Mouse (Mus musculus): ENCODE measurements around the gene Sowahb. TPM values are rescaled to one million over a fixed set of nuclear protein-coding genes. Genes with fewer than 3 reads are reported as not detected.

Gene Sowahb
- polyA plus RNA-seq, 1 experiment from 2014 or later = not detected

GRCm38 (mm10) chr5:92997428-92998120 lies 47.2 kb downstream of the Sowahb start:
- WGBS = 51% methylated on average over 5 of the region's 5 CpGs
- Histone ChIP-seq H3K27ac (ENCODE audit: low read depth, low read length) (no peak overlapping the region), H3K9ac (ENCODE audit: low read depth, low read length) (no peak overlapping the region), H3K4me1 (ENCODE audit: control insufficient read depth, insufficient read depth, low read depth, low read length) (no peaks in the 10 kb centered on the region; the same call in 1 of the 2 replicates), H3K4me2 (ENCODE audit: low read length) (no peak overlapping the region), H3K36me3 (ENCODE audit: control insufficient read depth, insufficient read depth, low read length) (no peaks in the 10 kb centered on the region), H3K9me3 (ENCODE audit: control insufficient read depth, low read length) (no peaks in the 10 kb centered on the region), H3K4me3 (ENCODE audit: low read length) (no peak overlapping the region), H3K27me3 (replicated peaks; ENCODE audit: control insufficient read depth, insufficient read depth, low read length) (no peaks in the 10 kb centered on the region)
- ATAC-seq = peak; percentile 46; the same call in 1 of the 2 replicates

GRCm38 (mm10) chr5:92994861-92995260 lies 50.0 kb downstream of the Sowahb start:
- no peak for ATAC-seq
- 88% methylated on average over 2 of the region's 2 CpGs for WGBS

GRCm38 (mm10) chr5:92994309-92994708 lies 50.5 kb downstream of the Sowahb start:
- no peak for ATAC-seq
- Histone ChIP-seq H3K36me3 (ENCODE audit: control insufficient read depth, insufficient read depth, low read length) (no peaks in the 10 kb centered on the region), H3K4me3 (ENCODE audit: low read length) (no peak overlapping the region), H3K4me1 (ENCODE audit: control insufficient read depth, insufficient read depth, low read depth, low read length) (no peaks in the 10 kb centered on the region), H3K4me2 (ENCODE audit: low read length) (no peak overlapping the region), H3K27me3 (replicated peaks; ENCODE audit: control insufficient read depth, insufficient read depth, low read length) (no peaks in the 10 kb centered on the region), H3K9ac (ENCODE audit: low read depth, low read length) (no peak overlapping the region), H3K27ac (ENCODE audit: low read depth, low read length) (no peak overlapping the region), H3K9me3 (ENCODE audit: control insufficient read depth, low read length) (no peaks in the 10 kb centered on the region)
- WGBS = 85% methylated on average over 6 of the region's 6 CpGs

More at GRCm38 (mm10) chr5:92994861-92995260, 50.0 kb downstream of the Sowahb start:
- Histone ChIP-seq H3K27ac (ENCODE audit: low read depth, low read length) (no peak overlapping the region), H3K4me2 (ENCODE audit: low read length) (no peak overlapping the region), H3K9me3 (ENCODE audit: control insufficient read depth, low read length) (no peaks in the 10 kb centered on the region), H3K4me1 (ENCODE audit: control insufficient read depth, insufficient read depth, low read depth, low read length) (no peaks in the 10 kb centered on the region), H3K4me3 (ENCODE audit: low read length) (no peak overlapping the region), H3K9ac (ENCODE audit: low read depth, low read length) (no peak overlapping the region), H3K27me3 (replicated peaks; ENCODE audit: control insufficient read depth, insufficient read depth, low read length) (no peaks in the 10 kb centered on the region), H3K36me3 (ENCODE audit: control insufficient read depth, insufficient read depth, low read length) (no peaks in the 10 kb centered on the region)

GRCm38 (mm10) chr5:92992106-92992505 lies 52.7 kb downstream of the Sowahb start:
- no peak overlapping the region for H3K27ac ChIP-seq (ENCODE audit: low read depth, low read length)
- H3K9ac ChIP-seq (ENCODE audit: low read depth, low read length) = no peak overlapping the region
- H3K27me3 ChIP-seq (replicated peaks; ENCODE audit: control insufficient read depth, insufficient read depth, low read length) = no peaks in the 10 kb centered on the region
- H3K4me2 ChIP-seq (ENCODE audit: low read length) = no peak overlapping the region
- H3K4me3 ChIP-seq (ENCODE audit: low read length) = no peak overlapping the region
- no peaks in the 10 kb centered on the region for H3K9me3 ChIP-seq (ENCODE audit: control insufficient read depth, low read length)
- H3K36me3 ChIP-seq (ENCODE audit: control insufficient read depth, insufficient read depth, low read length) = no peaks in the 10 kb centered on the region
- 93% methylated on average over 3 of the region's 3 CpGs for WGBS
- no peaks in the 10 kb centered on the region; the same call in 1 of the 2 replicates for H3K4me1 ChIP-seq (ENCODE audit: control insufficient read depth, insufficient read depth, low read depth, low read length)
- no peak for ATAC-seq

Other genes starting within 250 kb of the Sowahb start
- gene Sept11, start 48.4 kb upstream of the Sowahb start, polyA plus RNA-seq (2015; fragmentation: Nextera tagmentation; extraction: Ambion mirVana) = 125 and 150 TPM in 2 replicates
- 118 and 125 TPM in 2 replicates for gene Ccni, start 161.5 kb upstream of the Sowahb start, polyA plus RNA-seq (2015; fragmentation: Nextera tagmentation; extraction: Ambion mirVana)
- gene 2010109A12Rik, start 161.5 kb upstream of the Sowahb start, polyA plus RNA-seq (2015; fragmentation: Nextera tagmentation; extraction: Ambion mirVana) = 0.95 and 1.3 TPM in 2 replicates
- 63.3 and 66.6 TPM in 2 replicates for gene Ccng2, start 222.2 kb upstream of the Sowahb start, polyA plus RNA-seq (2015; fragmentation: Nextera tagmentation; extraction: Ambion mirVana)

All from hindbrain, embryonic 16.5 days (tissue).